Mouse (Mus musculus): ENCODE results near the gene Rabif.
"Not testable (repeated sequence)": the region's sequence is repeated elsewhere in the genome, so short reads cannot be mapped to it uniquely, and the experiment has no call there.

Rabif gene

GRCm38 (mm10) chr1:134494428-134495215 is at the start of gene Rabif:
Gene Rabif (plus strand): TSS chr1:134494648.
- peak; percentile 98 for DNase-seq

DNA sequence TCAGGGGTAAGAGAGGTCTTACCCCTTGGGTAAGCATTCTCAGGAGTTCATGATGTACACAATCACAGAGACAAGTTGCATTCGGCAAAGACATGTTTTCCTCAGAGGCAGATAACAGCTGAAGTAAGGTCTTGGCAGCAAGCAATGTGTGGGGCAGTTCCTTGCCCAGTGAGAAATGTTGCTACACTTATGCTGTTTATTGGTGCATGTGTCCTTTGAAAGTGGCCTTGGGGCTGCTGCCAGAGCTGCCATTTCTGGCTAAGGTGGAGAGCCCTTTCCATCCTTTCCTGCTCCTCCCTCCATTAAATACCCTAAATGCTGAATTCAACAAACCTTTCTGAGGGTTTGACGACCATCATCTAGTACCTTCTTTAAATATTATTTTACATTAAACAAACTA is 49.0 kb upstream of the Rabif start:
- no peak for DNase-seq

DNA sequence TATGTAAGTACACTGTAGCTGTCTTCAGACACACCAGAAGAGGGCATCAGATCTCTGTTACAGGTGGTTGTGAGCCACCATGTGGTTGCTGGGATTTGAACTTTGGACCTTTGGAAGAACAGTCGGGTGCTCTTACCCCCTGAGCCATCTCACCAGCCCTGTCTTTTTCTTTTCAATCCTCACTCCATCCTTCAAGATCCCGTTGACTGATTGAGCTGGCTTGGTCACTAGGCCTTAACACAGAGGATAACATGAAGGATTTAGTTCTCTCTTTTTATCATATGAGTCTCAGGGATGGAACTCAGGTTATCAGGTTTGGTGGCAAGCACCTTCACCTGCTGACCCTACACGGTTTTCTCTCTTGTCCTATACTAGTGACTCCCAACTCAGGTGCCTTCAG is 45.9 kb upstream of the Rabif start:
- DNase-seq = not testable (repeated sequence)

GRCm38 (mm10) chr1:134450201-134450600 is 44.2 kb upstream of the Rabif start:
- DNase-seq = no peak

GRCm38 (mm10) chr1:134450986-134451385 is 43.5 kb upstream of the Rabif start:
- peak; percentile 65 for DNase-seq

DNA sequence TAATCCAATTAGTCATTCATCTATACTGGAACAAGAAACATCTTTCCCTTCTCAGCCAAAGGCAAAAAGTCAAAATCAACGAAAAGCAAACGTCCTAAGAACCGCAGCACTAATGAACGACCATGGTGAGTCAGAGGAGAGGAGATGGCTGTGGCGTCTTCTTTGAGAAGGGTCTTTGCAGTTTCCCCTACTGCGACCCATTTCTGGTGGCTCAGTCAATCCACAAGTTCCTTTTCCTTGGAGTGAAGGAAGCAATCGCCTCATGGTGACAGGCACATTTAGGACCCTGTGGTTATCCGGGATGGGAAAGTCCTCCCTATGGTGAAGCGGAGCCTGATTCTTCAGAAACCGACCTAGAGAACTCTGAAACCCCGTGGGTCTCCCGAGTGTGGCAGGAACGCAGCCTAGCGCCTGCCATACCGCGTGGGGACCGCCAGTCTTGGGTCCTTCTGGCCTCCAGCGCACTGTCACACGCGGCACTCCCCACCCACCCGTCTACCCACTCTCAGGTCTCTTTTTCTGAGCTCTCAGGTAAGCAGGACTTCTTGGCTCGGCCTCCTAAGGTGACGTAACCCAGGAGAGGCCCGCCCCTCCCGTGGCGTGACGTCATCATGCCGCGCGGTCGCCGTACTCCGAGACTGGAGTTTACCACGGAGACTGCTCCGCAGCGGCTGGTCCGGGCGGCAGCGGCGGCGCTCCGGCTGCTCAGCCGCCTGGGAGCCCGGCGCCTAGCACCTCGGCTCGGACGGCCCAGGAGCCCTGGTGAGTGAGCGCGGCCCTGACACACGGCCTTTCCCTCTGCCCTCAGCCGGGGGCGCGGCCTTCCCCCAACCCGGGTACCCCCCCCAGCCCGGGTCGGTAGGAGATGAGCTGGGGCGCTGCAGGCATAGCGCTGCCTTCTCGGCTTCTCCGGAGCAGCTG is 39.3 kb upstream of the Rabif start, which contains the start of gene Klhl12:
TSS of gene Klhl12 (plus strand) at position 628 of the 921 bp plus-strand sequence.
- DNase-seq = peak; percentile 98

- DNase-seq = no peak
Observed at GRCm38 (mm10) chr1:134456060-134456459, 38.4 kb upstream of the Rabif start.

DNA sequence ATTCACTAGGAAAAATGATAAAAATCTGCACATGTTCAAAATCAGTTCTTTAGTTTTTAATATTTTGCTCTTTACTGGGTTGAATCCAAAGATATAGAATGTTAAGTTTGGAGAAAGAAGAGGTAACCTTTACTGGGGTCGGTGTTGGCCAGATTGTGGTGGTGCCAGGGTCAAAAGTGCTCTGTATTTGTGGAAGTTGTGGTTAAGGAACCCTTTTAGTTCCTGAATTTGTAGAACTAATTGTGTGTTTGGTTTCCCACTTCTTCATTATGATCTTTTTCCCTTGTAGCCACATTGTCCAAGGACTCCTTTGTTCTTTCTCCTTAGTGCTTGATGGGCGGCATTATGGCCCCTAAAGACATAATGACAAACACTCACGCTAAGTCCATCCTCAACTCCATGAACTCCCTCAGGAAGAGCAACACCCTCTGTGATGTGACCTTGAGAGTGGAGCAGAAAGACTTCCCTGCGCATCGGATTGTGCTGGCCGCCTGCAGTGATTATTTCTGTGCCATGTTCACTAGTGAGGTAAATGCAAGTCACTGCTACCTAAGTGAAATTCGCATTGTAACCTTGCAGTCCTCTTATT is 36.2 kb upstream of the Rabif start:
- no peak for DNase-seq

GRCm38 (mm10) chr1:134460294-134461284 is 33.9 kb upstream of the Rabif start:
- no peak for DNase-seq

GRCm38 (mm10) chr1:134484623-134485022 is 9.8 kb upstream of the Rabif start:
- no peak for DNase-seq

GRCm38 (mm10) chr1:134490903-134491801 is 3.3 kb upstream of the Rabif start:
- no peak for DNase-seq

- no peak for DNase-seq
Observed at GRCm38 (mm10) chr1:134492276-134492675, 2.2 kb upstream of the Rabif start.

- no peak for DNase-seq
Observed at GRCm38 (mm10) chr1:134493496-134493895, 952 bp upstream of the Rabif start.

GRCm38 (mm10) chr1:134493956-134494355 is 492 bp upstream of the Rabif start:
- no peak for DNase-seq

GRCm38 (mm10) chr1:134495216-134495539 is 730 bp downstream of the Rabif start:
- DNase-seq = no peak

DNA sequence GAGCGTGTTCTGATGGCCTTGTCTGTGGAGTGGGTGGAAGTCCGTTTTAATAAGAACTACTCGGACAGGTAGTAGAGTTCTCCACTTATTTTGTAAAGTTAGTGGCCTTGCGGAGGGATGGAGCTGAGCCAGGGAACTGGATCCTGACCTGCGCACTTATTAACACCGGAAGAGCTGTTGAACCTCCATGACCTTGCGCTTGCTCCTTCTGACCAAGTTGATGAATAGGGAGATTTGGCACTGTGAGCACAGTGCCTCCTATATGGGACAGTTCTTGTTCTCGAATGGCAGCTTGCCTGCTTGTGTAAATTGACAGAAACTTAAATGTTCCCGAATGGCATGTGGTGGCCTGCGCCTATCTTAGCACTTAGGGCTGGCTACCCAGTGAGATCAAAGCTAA is 1.5 kb downstream of the Rabif start:
- DNase-seq = no peak

DNA sequence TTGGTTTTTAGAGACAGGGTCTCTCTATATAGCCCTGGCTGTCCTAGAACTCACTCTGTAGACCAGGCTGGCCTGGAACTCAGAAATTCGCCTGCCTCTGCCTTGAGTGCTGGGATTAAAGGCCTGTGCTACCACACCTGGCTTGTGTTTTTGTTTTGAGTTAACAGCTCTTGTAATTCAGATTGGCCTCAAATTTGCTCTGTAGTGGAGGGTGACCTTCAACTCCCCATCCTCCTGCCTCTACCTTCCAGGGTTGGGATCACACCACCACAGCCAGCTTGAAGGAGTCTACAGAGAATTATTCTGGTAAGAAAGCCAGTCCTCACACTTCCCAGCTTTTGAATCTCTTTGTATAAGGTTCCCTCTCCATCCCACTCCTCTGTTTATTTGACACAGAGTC is 6.5 kb downstream of the Rabif start:
- DNase-seq = no peak

DNA sequence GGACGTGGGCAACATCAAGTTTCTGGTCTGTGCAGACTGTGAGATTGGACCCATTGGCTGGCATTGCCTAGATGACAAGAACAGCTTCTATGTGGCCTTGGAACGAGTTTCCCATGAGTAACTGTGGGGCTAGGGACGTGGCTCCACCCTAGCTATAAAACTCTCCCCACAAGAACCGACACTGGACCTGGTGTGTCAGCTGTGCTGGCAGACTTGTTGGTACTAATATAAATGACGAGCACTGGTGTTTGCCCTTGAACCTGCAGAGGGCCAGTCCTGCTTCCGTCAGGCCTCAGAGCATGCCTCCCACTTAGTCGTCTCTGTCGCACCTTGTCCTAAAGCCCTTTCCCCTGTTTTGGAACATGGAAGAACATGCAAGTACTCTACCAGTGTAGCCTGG is 11.8 kb downstream of the Rabif start:
- no peak for DNase-seq

- peak; percentile 59 for DNase-seq
Observed at GRCm38 (mm10) chr1:134510018-134510417, 15.6 kb downstream of the Rabif start.

- DNase-seq = no peak
Observed at GRCm38 (mm10) chr1:134512183-134512582, 17.7 kb downstream of the Rabif start.

DNA sequence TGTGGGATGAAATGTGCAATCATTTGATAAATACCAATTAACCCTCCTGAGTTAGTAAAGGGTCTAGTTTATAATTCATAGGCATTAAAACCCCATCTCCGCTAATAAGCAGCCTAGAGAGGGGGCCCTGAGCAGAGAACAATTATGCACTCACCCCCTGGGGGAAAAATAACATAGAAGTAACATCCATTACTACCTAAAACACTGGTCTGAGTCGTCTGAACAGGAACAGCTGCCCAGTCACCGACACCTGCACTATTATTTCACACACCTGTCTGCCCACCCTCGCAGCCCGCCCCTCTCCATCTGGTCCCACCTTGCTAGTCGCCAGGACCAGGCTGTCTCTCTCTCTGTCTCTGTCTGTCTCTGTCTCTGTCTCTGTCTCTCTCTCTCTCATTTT is 18.1 kb downstream of the Rabif start:
- no peak for DNase-seq

All from thymus, postnatal 25 days (tissue).